Mouse (Mus musculus) brain, embryonic 18.5 days (tissue): ENCODE results near the gene Atp8a2.

Experiments used
- DNase-seq: peaks from one replicate; pipeline ENCODE4 v3.0.0-alpha.2; 2012; ENCODE audit warnings: low read depth, low spot score

The Atp8a2 gene

GRCm38 (mm10) chr14:60152373-60152772 lies 44.6 kb downstream of the Atp8a2 start:
- DNase-seq, result no peak

GRCm38 (mm10) chr14:60148893-60149292 lies 48.1 kb downstream of the Atp8a2 start:
- no peak for DNase-seq

GRCm38 (mm10) chr14:60143234-60143633 lies 53.7 kb downstream of the Atp8a2 start:
- no peak for DNase-seq

- no peak for DNase-seq
Measured at GRCm38 (mm10) chr14:60138339-60138738, 58.6 kb downstream of the Atp8a2 start.

GRCm38 (mm10) chr14:60137812-60138211 lies 59.2 kb downstream of the Atp8a2 start:
- no peak for DNase-seq

GRCm38 (mm10) chr14:60135801-60136200 lies 61.2 kb downstream of the Atp8a2 start:
- no peak for DNase-seq

GRCm38 (mm10) chr14:60134720-60135119 lies 62.3 kb downstream of the Atp8a2 start:
- no peak for DNase-seq

- no peak for DNase-seq
Measured at GRCm38 (mm10) chr14:60131196-60131876, 65.6 kb downstream of the Atp8a2 start.

- DNase-seq, result no peak
Measured at GRCm38 (mm10) chr14:60129564-60129963, 67.4 kb downstream of the Atp8a2 start.

GRCm38 (mm10) chr14:60125202-60125601 lies 71.8 kb downstream of the Atp8a2 start:
- no peak for DNase-seq

- no peak for DNase-seq
Measured at GRCm38 (mm10) chr14:60121572-60121971, 75.4 kb downstream of the Atp8a2 start.

GRCm38 (mm10) chr14:60117792-60118585 lies 79.0 kb downstream of the Atp8a2 start:
- no peak for DNase-seq

- DNase-seq, result no peak
Measured at GRCm38 (mm10) chr14:60086808-60087725, 109.9 kb downstream of the Atp8a2 start.

GRCm38 (mm10) chr14:60086254-60086807 lies 110.6 kb downstream of the Atp8a2 start:
- no peak for DNase-seq

- DNase-seq, result no peak
Measured at GRCm38 (mm10) chr14:60082771-60083170, 114.2 kb downstream of the Atp8a2 start.

- DNase-seq, result no peak
Measured at GRCm38 (mm10) chr14:60072496-60072895, 124.5 kb downstream of the Atp8a2 start.

GRCm38 (mm10) chr14:60065186-60065585 lies 131.8 kb downstream of the Atp8a2 start:
- DNase-seq, result no peak

GRCm38 (mm10) chr14:60061023-60061422 lies 136.0 kb downstream of the Atp8a2 start:
- DNase-seq, result no peak

GRCm38 (mm10) chr14:60058867-60059266 lies 138.1 kb downstream of the Atp8a2 start:
- no peak for DNase-seq

- no peak for DNase-seq
Measured at GRCm38 (mm10) chr14:60055231-60055630, 141.7 kb downstream of the Atp8a2 start.

- no peak for DNase-seq
Measured at GRCm38 (mm10) chr14:60030666-60031065, 166.3 kb downstream of the Atp8a2 start.

- DNase-seq, result no peak
Measured at GRCm38 (mm10) chr14:60027139-60027538, 169.8 kb downstream of the Atp8a2 start.
